Mouse (Mus musculus) forebrain, embryonic 14.5 days (tissue): Measurements from ENCODE around the gene Mrm1. TPM values are rescaled to one million over a fixed set of nuclear protein-coding genes. Genes with fewer than 3 reads are reported as not detected.

Source experiments
- polyA plus RNA-seq: library from polyadenylated mRNA; unstranded; fragments of >200 nt; fragmentation: Nextera tagmentation; extraction: Ambion mirVana; gene quantifications from 2 replicates; pipeline ENCODE4 v1.2.1, GENCODE M21; 2014

The Mrm1 gene
- polyA plus RNA-seq, 1 experiment from 2014 or later, result 12.1 TPM

Other genes starting within 250 kb of the Mrm1 start
- gene Dhrs11, start 9.5 kb upstream of the Mrm1 start, polyA plus RNA-seq, result 4.1 and 5.5 TPM in 2 replicates
- 55.2 and 63.8 TPM in 2 replicates for gene Ggnbp2, start 51.3 kb upstream of the Mrm1 start, polyA plus RNA-seq
- gene Myo19, start 60.6 kb upstream of the Mrm1 start, polyA plus RNA-seq, result 5.2 and 5.7 TPM in 2 replicates
- 3.8 and 4.4 TPM in 2 replicates for gene Pigw, start 60.8 kb upstream of the Mrm1 start, polyA plus RNA-seq
- 70.7 and 78.3 TPM in 2 replicates for gene Znhit3, start 96.9 kb upstream of the Mrm1 start, polyA plus RNA-seq
- gene Car4, start 138.3 kb upstream of the Mrm1 start, polyA plus RNA-seq, result 2.7 and 3.8 TPM in 2 replicates